Mouse (Mus musculus) limb, embryonic 15.5 days (tissue): ENCODE measurements around the gene Slc5a1. TPM values are rescaled to one million over a fixed set of nuclear protein-coding genes. Genes with fewer than 3 reads are reported as not detected.

Experiments used
- ATAC-seq: fragments of 200-750 bp; cut with Nextera tagmentation; 2 replicates; pipeline ENCODE4 v1.8.0; 2017; ENCODE audit warnings: low read depth, moderate TSS enrichment; ENCODE audit not compliant: insufficient number of reproducible peaks, low FRiP score, low TSS enrichment
- H3K27ac ChIP-seq: fragments of 300-500 bp; sonication (generic); 2 replicates; pipeline ENCODE4 v1.5.1; 2015; ENCODE audit warnings: moderate library complexity, mild to moderate bottlenecking, inconsistent platforms
- H3K27me3 ChIP-seq: fragments of 300-500 bp; sonication (generic); 2 replicates; pipeline ENCODE4 v1.6.1; 2015; ENCODE audit warnings: inconsistent platforms
- H3K36me3 ChIP-seq: fragments of 300-500 bp; sonication (generic); 2 replicates; pipeline ENCODE4 v1.6.1; 2015; ENCODE audit warnings: inconsistent platforms
- H3K4me1 ChIP-seq: fragments of 300-500 bp; sonication (generic); 2 replicates; pipeline ENCODE4 v1.6.1; 2015; ENCODE audit warnings: inconsistent platforms
- H3K4me2 ChIP-seq: fragments of 300-500 bp; sonication (generic); 2 replicates; pipeline ENCODE4 v1.6.1; 2015; ENCODE audit warnings: mild to moderate bottlenecking, inconsistent platforms
- H3K4me3 ChIP-seq: fragments of 300-500 bp; sonication (generic); 2 replicates; pipeline ENCODE4 v1.5.1; 2015; ENCODE audit warnings: mild to moderate bottlenecking, inconsistent platforms
- H3K9ac ChIP-seq: fragments of 300-500 bp; sonication (generic); 2 replicates; pipeline ENCODE4 v1.6.1; 2015; ENCODE audit warnings: inconsistent platforms
- H3K9me3 ChIP-seq: fragments of 300-500 bp; sonication (generic); 2 replicates; pipeline ENCODE4 v1.6.1; 2016; ENCODE audit warnings: inconsistent platforms
- WGBS: fragments of 180-500 bp; shearing (Covaris S2); methylation state at CpG from one replicate; pipeline ENCODE4 v1.1.7; 2015; 5-methylcytosine and 5-hydroxymethylcytosine counted together
- polyA plus RNA-seq: library from polyadenylated mRNA; unstranded; fragments of >200 nt; fragmentation: Nextera tagmentation; extraction: Ambion mirVana; gene quantifications from 2 replicates; pipeline ENCODE4 v1.2.1, GENCODE M21; 2015

Gene Slc5a1
- polyA plus RNA-seq, 1 experiment from 2014 or later = 3.4 TPM

DNA sequence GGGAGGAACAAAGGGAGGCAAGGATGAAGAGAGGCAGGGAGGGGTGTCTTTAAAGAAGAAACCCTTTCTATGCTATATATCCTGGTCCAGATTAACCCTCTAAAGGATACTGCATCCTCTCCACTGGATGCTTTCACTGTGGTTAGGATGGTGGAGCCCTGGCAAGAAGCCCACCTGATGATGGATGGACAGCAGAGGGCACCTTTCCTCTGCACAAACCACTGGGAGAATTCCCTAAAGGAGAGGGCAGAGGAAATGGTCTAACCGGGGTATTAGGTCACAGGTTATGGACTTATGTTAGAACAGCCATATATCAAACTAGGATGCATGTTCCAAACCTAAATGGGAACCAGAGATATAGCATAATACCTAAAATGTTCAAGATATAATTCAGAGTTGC, 96.1 kb downstream of the Slc5a1 start:
- Histone ChIP-seq H3K27ac (no peak overlapping the region), H3K9me3 (no peaks in the 10 kb centered on the region), H3K27me3 (no peaks in the 10 kb centered on the region), H3K4me1 (no peaks in the 10 kb centered on the region), H3K9ac (no peak overlapping the region), H3K4me3 (no peak overlapping the region), H3K4me2 (no peak overlapping the region), H3K36me3 (no peaks in the 10 kb centered on the region)
- WGBS = 33% methylated on average over 1 of the region's 1 CpGs
- ATAC-seq = no peak

DNA sequence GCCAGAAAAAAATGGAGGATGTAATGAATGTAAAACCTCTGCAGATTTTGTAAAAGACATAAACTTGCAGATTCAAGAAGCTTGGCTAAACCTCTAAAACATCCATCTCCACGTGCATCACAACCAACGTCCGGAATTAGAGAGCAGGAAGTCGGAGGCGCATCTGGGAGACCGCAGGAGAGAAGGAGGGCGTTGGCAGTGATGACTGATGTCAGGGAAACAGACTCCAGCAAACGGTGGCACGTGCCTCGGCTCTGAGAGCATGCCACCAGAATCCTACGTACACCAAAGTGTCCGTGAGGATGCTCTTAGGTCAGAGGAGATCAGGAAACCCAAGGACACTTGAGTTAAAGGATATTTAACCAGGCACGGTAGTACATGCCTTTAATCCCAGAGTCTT, 97.7 kb downstream of the Slc5a1 start:
- H3K4me1 ChIP-seq = no peaks in the 10 kb centered on the region
- WGBS = 53% methylated on average over 13 of the region's 13 CpGs
- no peaks in the 10 kb centered on the region for H3K9me3 ChIP-seq
- H3K36me3 ChIP-seq = no peaks in the 10 kb centered on the region
- no peak overlapping the region for H3K4me2 ChIP-seq
- no peak overlapping the region for H3K9ac ChIP-seq
- H3K27me3 ChIP-seq = no peaks in the 10 kb centered on the region
- H3K4me3 ChIP-seq = no peak overlapping the region
- no peak overlapping the region for H3K27ac ChIP-seq
- no peak for ATAC-seq

DNA sequence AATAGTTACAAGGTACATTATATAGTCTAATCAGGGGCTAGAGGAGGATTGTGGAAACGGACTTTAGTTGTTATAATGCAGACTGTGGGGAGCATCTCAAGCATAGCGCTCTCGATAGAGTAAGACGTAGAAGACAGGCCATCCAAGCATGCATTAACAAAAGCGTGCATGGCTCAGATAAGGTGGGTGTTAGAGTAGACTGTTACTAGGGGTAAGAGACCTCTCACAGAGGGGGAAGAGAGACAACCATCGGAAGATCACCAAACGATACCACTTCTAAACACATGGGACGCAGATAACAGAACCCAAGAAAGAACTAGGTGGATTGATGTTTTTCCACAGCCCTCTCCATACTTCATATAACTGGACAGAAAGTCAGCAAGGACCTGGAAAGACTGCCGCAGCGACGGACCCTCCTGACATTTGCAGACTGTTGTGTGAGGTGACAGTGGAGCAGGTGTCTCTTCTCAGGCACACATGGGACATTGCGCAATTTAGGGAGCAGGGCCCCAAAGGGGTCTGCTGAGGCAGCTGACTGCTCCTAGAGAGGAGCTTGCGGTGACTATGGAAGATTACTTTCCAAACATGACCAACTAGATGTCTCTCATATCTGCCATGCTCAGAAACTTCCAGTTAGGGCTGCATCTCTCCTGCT, 98.6 kb downstream of the Slc5a1 start:
- WGBS = 83% methylated on average over 13 of the region's 13 CpGs
- H3K9ac ChIP-seq = no peak overlapping the region
- H3K27me3 ChIP-seq = no peaks in the 10 kb centered on the region
- no peaks in the 10 kb centered on the region for H3K36me3 ChIP-seq
- H3K9me3 ChIP-seq = no peaks in the 10 kb centered on the region
- H3K4me3 ChIP-seq = no peak overlapping the region
- no peak overlapping the region for H3K27ac ChIP-seq
- no peaks in the 10 kb centered on the region for H3K4me1 ChIP-seq
- ATAC-seq = no peak
- no peak overlapping the region for H3K4me2 ChIP-seq

DNA sequence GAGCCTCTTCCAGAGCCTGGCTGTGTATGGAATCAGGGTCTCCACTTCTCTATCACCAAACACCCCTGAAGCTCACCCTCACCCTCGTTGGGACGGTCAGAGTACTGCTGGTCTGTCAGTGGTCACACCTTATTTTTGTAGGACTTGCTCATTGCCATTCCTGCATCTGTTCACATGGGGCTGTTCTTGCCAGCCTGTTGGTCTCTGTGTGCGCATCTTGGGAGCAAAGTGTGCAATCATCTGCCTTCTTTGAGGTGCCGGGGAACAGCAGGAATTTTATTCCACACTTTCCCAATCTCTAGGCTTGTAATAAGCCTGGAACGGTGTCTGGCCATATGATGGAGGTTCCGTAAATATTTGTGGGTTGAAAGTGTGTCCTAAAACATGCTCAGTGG, 99.1 kb downstream of the Slc5a1 start:
- Histone ChIP-seq H3K4me1 (no peaks in the 10 kb centered on the region), H3K4me2 (no peak overlapping the region), H3K9ac (no peak overlapping the region), H3K9me3 (no peaks in the 10 kb centered on the region), H3K27ac (no peak overlapping the region), H3K36me3 (no peaks in the 10 kb centered on the region), H3K4me3 (no peak overlapping the region), H3K27me3 (no peaks in the 10 kb centered on the region)
- ATAC-seq = no peak
- 71% methylated on average over 6 of the region's 6 CpGs for WGBS

DNA sequence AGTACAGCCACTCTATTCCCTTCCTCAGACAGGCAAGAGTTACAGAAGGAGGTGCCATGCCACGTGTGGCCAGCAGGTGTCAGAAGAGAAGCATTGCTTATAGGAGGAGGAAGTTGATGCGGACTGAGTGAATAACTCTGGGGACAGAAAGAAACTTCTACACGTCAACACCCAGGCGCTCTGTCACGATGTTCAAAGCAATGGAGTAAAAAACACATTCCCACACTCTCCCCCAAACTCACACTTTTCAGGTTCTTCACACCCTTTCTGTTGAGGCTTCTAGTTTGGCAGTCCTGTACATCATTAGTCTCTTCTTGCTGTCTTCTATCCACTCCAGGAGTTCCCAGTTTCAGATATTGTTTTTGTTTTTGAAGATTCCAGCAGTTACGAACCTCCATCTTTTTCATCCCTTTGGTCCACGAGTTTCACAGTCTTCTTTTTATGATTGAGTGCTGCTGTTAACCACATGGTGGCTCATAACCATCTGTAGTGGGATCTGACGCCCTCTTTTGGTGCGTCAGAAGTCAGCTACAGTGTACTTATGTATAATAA, 99.7 kb downstream of the Slc5a1 start:
- no peaks in the 10 kb centered on the region for H3K27me3 ChIP-seq
- 0 out of 2 replicates have a peak, but pooled peaks have one; percentile 67 for ATAC-seq
- H3K4me1 ChIP-seq = no peaks in the 10 kb centered on the region
- no peak overlapping the region for H3K27ac ChIP-seq
- peak overlapping the region; percentile 37 for H3K4me2 ChIP-seq
- H3K36me3 ChIP-seq = no peaks in the 10 kb centered on the region
- no peak overlapping the region for H3K9ac ChIP-seq
- peak overlapping the region; percentile 12; the same call in 1 of the 2 replicates for H3K4me3 ChIP-seq
- H3K9me3 ChIP-seq = no peaks in the 10 kb centered on the region
- WGBS = 11% methylated on average over 9 of the region's 9 CpGs

DNA sequence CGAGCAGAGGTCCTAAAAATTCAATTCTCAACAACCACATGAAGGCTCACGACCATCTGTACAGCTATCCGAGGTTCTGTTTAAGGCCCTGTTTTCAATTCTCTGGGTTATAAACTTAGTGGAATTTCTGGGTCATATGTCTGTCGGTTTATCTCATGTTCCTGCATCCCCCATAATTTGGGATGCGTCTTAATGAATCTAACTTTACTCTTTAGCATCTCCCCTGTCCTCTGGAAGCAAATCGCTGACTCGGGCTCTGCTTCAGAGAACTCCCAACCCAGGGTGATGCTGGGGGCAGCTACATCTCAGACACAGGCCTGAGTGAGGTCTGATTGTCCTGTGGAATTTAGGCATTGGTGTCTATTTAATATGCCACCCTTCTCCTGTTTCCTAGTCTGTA, 100.3 kb downstream of the Slc5a1 start:
- ATAC-seq = no peak
- WGBS = 56% methylated on average over 7 of the region's 7 CpGs
- no peaks in the 10 kb centered on the region for H3K9me3 ChIP-seq
- no peak overlapping the region for H3K4me2 ChIP-seq
- H3K27ac ChIP-seq = no peak overlapping the region
- H3K4me1 ChIP-seq = no peaks in the 10 kb centered on the region
- H3K4me3 ChIP-seq = no peak overlapping the region
- H3K27me3 ChIP-seq = no peaks in the 10 kb centered on the region
- H3K36me3 ChIP-seq = no peaks in the 10 kb centered on the region
- H3K9ac ChIP-seq = no peak overlapping the region

DNA sequence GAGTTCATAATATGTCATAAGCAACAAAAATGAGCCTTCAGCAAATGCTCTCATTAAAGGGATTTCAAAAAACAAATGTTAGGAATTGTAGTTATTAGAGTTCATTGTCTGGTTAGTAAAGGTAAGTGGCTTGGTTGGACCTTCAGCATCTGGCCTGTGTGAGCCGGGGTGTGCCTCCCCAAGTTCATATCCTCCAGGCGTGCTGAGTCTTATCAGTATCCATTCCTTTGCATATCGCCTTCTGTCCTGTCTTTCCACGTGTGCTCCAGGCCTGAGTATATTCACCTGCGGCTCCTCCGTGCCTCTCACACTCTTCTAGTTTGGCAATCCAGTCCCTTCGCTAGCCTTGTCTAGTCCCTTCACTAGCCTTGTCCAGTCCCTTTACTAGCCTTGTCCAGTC, 102.3 kb downstream of the Slc5a1 start:
- 82% methylated on average over 7 of the region's 7 CpGs for WGBS

DNA sequence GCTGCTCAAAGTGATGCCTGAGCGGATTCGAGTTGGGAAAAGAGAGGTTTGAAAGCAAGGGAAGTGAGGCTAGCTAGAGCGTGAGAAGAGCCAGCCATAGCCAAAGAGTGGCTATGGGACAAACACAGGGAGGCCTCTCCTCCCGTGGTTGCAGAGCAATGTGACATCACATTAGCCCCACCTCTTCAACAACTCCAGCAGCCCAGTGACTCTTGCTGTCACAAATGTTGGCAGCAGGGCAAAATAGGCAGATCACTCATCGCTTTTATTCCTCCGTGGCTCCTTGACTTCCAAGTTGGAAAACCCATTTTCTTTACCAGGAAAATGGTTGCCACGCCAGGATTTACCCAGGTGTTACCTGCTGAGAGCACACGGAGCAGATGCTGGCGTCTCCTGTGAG, 103.1 kb downstream of the Slc5a1 start:
- Histone ChIP-seq H3K27ac (no peak overlapping the region), H3K9ac (no peak overlapping the region), H3K4me1 (no peaks in the 10 kb centered on the region), H3K4me3 (no peak overlapping the region), H3K9me3 (no peaks in the 10 kb centered on the region), H3K27me3 (no peaks in the 10 kb centered on the region), H3K4me2 (no peak overlapping the region), H3K36me3 (no peaks in the 10 kb centered on the region)
- no peak for ATAC-seq
- 56% methylated on average over 9 of the region's 9 CpGs for whole genome bisulfite sequencing

More for the DNA sequence above, 102.3 kb downstream of the Slc5a1 start:
- H3K4me2 ChIP-seq = no peak overlapping the region
- no peak overlapping the region for H3K9ac ChIP-seq
- no peaks in the 10 kb centered on the region for H3K4me1 ChIP-seq
- no peaks in the 10 kb centered on the region for H3K9me3 ChIP-seq
- no peaks in the 10 kb centered on the region for H3K36me3 ChIP-seq
- no peaks in the 10 kb centered on the region for H3K27me3 ChIP-seq
- no peak overlapping the region for H3K27ac ChIP-seq
- H3K4me3 ChIP-seq = no peak overlapping the region
- no peak for ATAC-seq

DNA sequence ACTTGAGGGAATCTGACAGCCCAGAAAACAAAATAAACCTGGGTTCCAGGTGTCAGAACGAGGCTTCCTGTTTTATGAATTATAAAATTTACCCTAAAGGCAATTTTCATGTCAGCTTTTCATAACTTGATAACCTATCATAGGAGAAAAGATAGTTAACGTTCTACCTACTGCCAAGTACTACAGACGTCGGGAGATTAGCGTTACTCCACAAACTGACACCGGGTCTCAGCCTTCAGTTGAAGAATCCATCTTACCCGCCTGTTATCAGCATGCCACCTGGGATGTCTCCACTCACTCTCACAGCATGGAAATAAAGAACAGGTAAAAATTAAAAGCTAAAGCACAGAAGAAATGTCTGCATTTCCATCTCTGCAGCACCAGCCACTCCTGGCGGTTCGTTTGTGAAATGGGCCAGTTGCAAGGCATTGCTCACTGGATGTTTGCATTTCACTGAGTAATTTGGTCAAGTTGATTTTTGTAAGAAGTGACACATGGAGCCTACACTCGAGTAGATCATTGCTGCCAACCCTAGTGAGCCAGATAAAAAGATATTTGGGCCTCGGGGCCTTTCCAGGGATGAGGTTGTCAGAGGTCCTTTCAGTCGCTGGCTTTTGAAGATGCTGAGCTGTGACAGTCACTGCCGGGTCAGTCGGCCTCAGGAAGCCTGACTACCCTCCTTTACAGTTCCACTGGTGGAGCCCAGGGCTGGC, 104.7 kb downstream of the Slc5a1 start:
- Histone ChIP-seq H3K27me3 (no peaks in the 10 kb centered on the region), H3K9ac (no peak overlapping the region), H3K4me2 (no peak overlapping the region), H3K27ac (no peak overlapping the region), H3K36me3 (no peaks in the 10 kb centered on the region), H3K9me3 (no peaks in the 10 kb centered on the region), H3K4me1 (no peaks in the 10 kb centered on the region), H3K4me3 (no peak overlapping the region)
- 68% methylated on average over 14 of the region's 14 CpGs for WGBS
- no peak for ATAC-seq

DNA sequence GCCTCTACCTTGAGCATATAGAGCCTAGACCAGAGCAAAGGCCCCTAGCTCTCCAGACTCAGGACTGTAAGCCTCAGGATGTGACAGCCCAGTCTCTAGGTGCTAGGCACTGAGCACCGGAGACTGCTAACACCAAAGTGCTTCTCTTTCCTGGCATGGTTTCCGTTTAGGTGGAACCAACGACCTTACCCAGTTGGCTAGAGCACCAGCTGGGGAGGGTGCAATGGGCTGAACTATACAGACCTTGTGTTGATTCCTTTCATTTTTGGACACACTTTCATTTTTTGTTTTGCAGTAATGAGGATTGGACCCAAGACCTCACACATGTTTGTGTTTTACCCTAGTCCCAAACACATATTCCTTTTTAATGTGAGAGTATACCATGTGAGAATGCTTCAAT, 106.5 kb downstream of the Slc5a1 start:
- Histone ChIP-seq H3K27me3 (no peaks in the 10 kb centered on the region), H3K9me3 (no peaks in the 10 kb centered on the region), H3K36me3 (no peaks in the 10 kb centered on the region), H3K4me3 (no peak overlapping the region), H3K4me2 (no peak overlapping the region), H3K27ac (no peak overlapping the region), H3K4me1 (0 out of 2 replicates have a peak, but pooled peaks cover 5% of the 10 kb centered on the region), H3K9ac (no peak overlapping the region)
- WGBS = 80% methylated on average over 3 of the region's 3 CpGs
- no peak for ATAC-seq

DNA sequence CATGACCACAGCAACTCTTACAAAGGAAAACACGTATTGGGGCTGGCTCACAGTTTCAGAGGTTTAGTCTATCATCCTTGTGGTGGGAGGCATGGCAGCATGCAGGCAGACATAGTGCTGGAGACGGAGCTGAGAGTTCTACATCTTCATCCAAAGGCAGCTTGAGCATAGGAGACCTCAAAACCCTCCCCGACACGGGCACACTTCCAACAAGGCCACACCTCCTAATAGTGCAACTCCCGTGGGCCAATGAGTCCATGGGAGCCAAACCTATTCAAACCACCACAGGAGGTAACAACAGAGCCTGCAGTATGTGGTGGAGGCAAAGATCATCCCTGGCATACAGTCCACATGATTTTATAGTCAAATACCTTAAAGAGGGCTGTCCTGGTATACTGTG, 107.2 kb downstream of the Slc5a1 start:
- H3K9ac ChIP-seq = no peak overlapping the region
- H3K4me3 ChIP-seq = no peak overlapping the region
- H3K27ac ChIP-seq = no peak overlapping the region
- WGBS = 80% methylated on average over 5 of the region's 5 CpGs
- no peak overlapping the region for H3K4me2 ChIP-seq
- H3K27me3 ChIP-seq = no peaks in the 10 kb centered on the region
- H3K9me3 ChIP-seq = no peaks in the 10 kb centered on the region
- H3K4me1 ChIP-seq = peaks cover 8% of the 10 kb centered on the region; the same call in 1 of the 2 replicates
- H3K36me3 ChIP-seq = no peaks in the 10 kb centered on the region
- ATAC-seq = no peak
